Mouse (Mus musculus) kidney, adult 2 months (tissue): ENCODE data around the gene Mrps2.

Experiments
- CTCF ChIP-seq: fragments of 200-500 bp; conservative IDR thresholded peaks from 2 replicates; pipeline ENCODE4 v1.5.1; 2011; ENCODE audit warnings: low read depth, mild to moderate bottlenecking, control low read depth, low read length, moderate library complexity, mixed read lengths; ENCODE audit not compliant: insufficient read depth, insufficient read length
- POLR2A ChIP-seq: fragments of 200-500 bp; IDR thresholded peaks from one replicate; pipeline ENCODE4 v1.6.1; 2011; ENCODE audit warnings: low read depth, low read length, control low read depth

DNA sequence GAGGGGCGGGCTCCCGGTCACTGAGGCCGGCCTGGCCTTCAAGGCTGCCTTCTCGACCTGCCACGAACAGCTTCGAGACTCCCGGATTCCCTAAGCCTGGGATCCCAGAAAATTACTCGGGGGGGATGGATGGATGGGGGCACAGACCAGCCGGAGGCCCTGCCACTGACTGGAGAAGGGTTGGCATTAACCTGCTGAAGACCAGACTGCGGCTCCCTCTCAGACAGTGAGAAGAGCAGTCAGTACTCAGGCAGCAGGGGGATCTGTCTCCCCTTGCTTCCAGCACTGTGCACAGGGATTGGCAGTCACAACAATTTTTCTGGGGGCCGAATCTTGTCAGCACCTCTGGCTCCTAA, 20.6 kb upstream of the Mrps2 start:
- TF ChIP-seq CTCF (no peak), POLR2A (no peak)
